Comparison of ENCODE assay signal across 13 mouse cellular contexts in genomic region chr7:45486761-45487415, GRCm38 (mm10). TPM values are rescaled to one million over a fixed set of nuclear protein-coding genes. Genes with fewer than 3 reads are reported as not detected.
DNase-seq lines count a peak whose midpoint lies in the region; ATAC-seq and TF ChIP-seq lines count a peak whose summit lies in the region.
"Had no signal": no experiment of that assay in that cellular context is flagged by ENCODE, and none has a peak within 500 bp of the region (broad histone marks: within the 10 kb centered on the region; RNA-seq: fewer than 3 reads in every experiment).

Gene Gm45808, minus strand, starts transcription at chr7:45486811.

- peaks cover 58% of the 10 kb centered on the region for H3K4me1 ChIP-seq in E14TG2a.4 (replicated peaks; ENCODE audit: low read depth, low read length)
- peaks cover 27% of the 10 kb centered on the region for H3K4me1 ChIP-seq in limb, embryonic 12.5 days (replicated peaks)

- WGBS in limb, embryonic 12.5 days = 81% methylated on average over 12 of the region's 12 CpGs

- peak within 1 kb of the TSS; percentile 87 for H3K4me3 ChIP-seq in E14TG2a.4 (replicated peaks; ENCODE audit: low read length)
- H3K4me3 ChIP-seq in limb, embryonic 12.5 days (replicated peaks) = no peak within 1 kb of the TSS; the same call in 1 of the 2 replicates

- peaks cover 43% of the 10 kb centered on the region for H3K36me3 ChIP-seq in E14TG2a.4 (ENCODE audit: insufficient read depth, low read length)
- peaks cover under 1% of the 10 kb centered on the region; the same call in 1 of the 2 replicates for H3K36me3 ChIP-seq in limb, embryonic 12.5 days

- no peaks in the 10 kb centered on the region for H3K27me3 ChIP-seq in E14TG2a.4 (ENCODE audit: insufficient read depth, low read length)
- H3K27me3 ChIP-seq in limb, embryonic 12.5 days = no peaks in the 10 kb centered on the region

- DNase-seq in gastrocnemius, adult 8-10 months (ENCODE audit: low spot score in 2 of 2) = no peak
- DNase-seq in gastrocnemius, postnatal 4 days (ENCODE audit: low spot score in 2 of 2) = no peak
- DNase-seq in adrenal gland, postnatal 10 days = peak; percentile 44
- DNase-seq in spleen, postnatal 36 days (ENCODE audit: low spot score in 2 of 2) = no peak
- DNase-seq in right cerebral cortex, postnatal 36 days (ENCODE audit: low spot score in 2 of 2) = no peak
- no peak for DNase-seq in kidney, postnatal 4 days
- DNase-seq: cerebellum, adult 9-10 months; heart, postnatal 4 days; kidney, postnatal 25 days; thymus, adult 2 months had no signal

- H3K4me2 ChIP-seq in limb, embryonic 12.5 days = no peak within 1 kb of the TSS

- no peak for ATAC-seq in limb, embryonic 12.5 days (ENCODE audit: insufficient number of reproducible peaks, insufficient read depth, low FRiP score, low TSS enrichment, low read depth)

- no peak for TF ChIP-seq CTCF in E14TG2a.4 (conservative IDR thresholded peaks at IDR 0.05; ENCODE audit: low read length)

- H3K27ac ChIP-seq in limb, embryonic 12.5 days = peak within 1 kb of the TSS; percentile 74; the same call in 1 of the 2 replicates

- H3K9ac ChIP-seq in limb, embryonic 12.5 days (replicated peaks) = no peak within 1 kb of the TSS

- no peaks in the 10 kb centered on the region for H3K9me3 ChIP-seq in E14TG2a.4 (ENCODE audit: low read length)
- H3K9me3 ChIP-seq in limb, embryonic 12.5 days = no peaks in the 10 kb centered on the region

RNA-seq across cellular contexts. Expression of gene Gm45808, which starts in this region (rescaled TPM):
- total RNA-seq in gastrocnemius, adult 8-10 months (2022) = 10 to 100 TPM in 3 of 4 experiments, 1 to 10 TPM in 1; 9.7 to 19.4 (median 11.8) TPM
- total RNA-seq in gastrocnemius, postnatal 4 days (2021) = 1 to 10 TPM; 3.8 to 5.4 TPM
- total RNA-seq in adrenal gland, postnatal 10 days (2021) = 10 to 100 TPM; 26.0 to 27.9 TPM
- polyA plus RNA-seq in limb, embryonic 12.5 days (2016; fragmentation: Nextera tagmentation; extraction: Ambion mirVana) = not detected in 2 replicates
- total RNA-seq: megakaryocyte, adult 5-6 weeks had no signal
- polyA plus RNA-seq: thymus, adult 2 months had no signal
